Mouse (Mus musculus): ENCODE data around the gene Enkd1.

GRCm38 (mm10) chr8:105687512-105687911 lies 20.5 kb downstream of the Enkd1 start:
- TF ChIP-seq ZNF384 (IDR thresholded peaks at IDR 0.05; ENCODE audit: low read depth, low read length) (no peak), MAFK (IDR thresholded peaks at IDR 0.05; ENCODE audit: insufficient read depth, low read depth, low read length) (no peak), ZC3H11A (IDR thresholded peaks at IDR 0.05; ENCODE audit: borderline replicate concordance, low read depth, low read length) (no peak), CHD2 (IDR thresholded peaks at IDR 0.05; ENCODE audit: low read depth, low read length) (no peak)
